Mouse (Mus musculus) limb, embryonic 14.5 days (tissue): ENCODE data around the gene Slc38a3. TPM values are rescaled to one million over a fixed set of nuclear protein-coding genes. Genes with fewer than 3 reads are reported as not detected.

Source experiments
- ATAC-seq: fragments of 200-750 bp; cut with Nextera tagmentation; 2 replicates; pipeline ENCODE4 v1.8.0; 2017; ENCODE audit warnings: low read depth, moderate number of reproducible peaks, moderate TSS enrichment; ENCODE audit not compliant: low FRiP score
- DNase-seq: peaks from one replicate; pipeline ENCODE4 v3.0.0-alpha.2; 2015; ENCODE audit warnings: low spot score
- H3K27ac ChIP-seq: fragments of 300-500 bp; sonication (generic); replicated peaks from 2 replicates; pipeline ENCODE4 v1.5.1; 2014; ENCODE audit warnings: low read depth, mild to moderate bottlenecking, low read length, moderate library complexity, mixed read lengths
- H3K27me3 ChIP-seq: fragments of 300-500 bp; sonication (generic); 2 replicates; pipeline ENCODE4 v1.6.1; 2014; ENCODE audit warnings: low read length, mixed read lengths; ENCODE audit not compliant: control insufficient read depth, insufficient read depth
- H3K36me3 ChIP-seq: fragments of 300-500 bp; sonication (generic); 2 replicates; pipeline ENCODE4 v1.6.1; 2014; ENCODE audit warnings: mild to moderate bottlenecking, low read length, moderate library complexity, mixed read lengths; ENCODE audit not compliant: control insufficient read depth, insufficient read depth
- H3K4me1 ChIP-seq: fragments of 300-500 bp; sonication (generic); 2 replicates; pipeline ENCODE4 v1.6.1; 2014; ENCODE audit warnings: antibody characterized with exemption, low read length, mixed read lengths; ENCODE audit not compliant: control insufficient read depth, insufficient read depth
- H3K4me2 ChIP-seq: fragments of 300-500 bp; sonication (generic); replicated peaks from 2 replicates; pipeline ENCODE4 v1.6.1; 2014; ENCODE audit warnings: low read depth, mild to moderate bottlenecking, low read length, moderate library complexity; ENCODE audit not compliant: severe bottlenecking
- H3K4me3 ChIP-seq: fragments of 300-500 bp; sonication (generic); replicated peaks from 2 replicates; pipeline ENCODE4 v1.5.1; 2014; ENCODE audit warnings: low read length
- H3K9ac ChIP-seq: fragments of 300-500 bp; sonication (generic); 2 replicates; pipeline ENCODE4 v1.6.1; 2014; ENCODE audit warnings: mild to moderate bottlenecking, low read depth, low read length, moderate library complexity; ENCODE audit not compliant: severe bottlenecking
- H3K9me3 ChIP-seq: fragments of 300-500 bp; sonication (generic); 2 replicates; pipeline ENCODE4 v1.6.1; 2016; ENCODE audit warnings: low read length; ENCODE audit not compliant: control insufficient read depth
- POLR2A ChIP-seq: fragments of 200-500 bp; IDR thresholded peaks from 2 replicates; pipeline ENCODE4 v1.8.0; 2012; ENCODE audit warnings: inconsistent platforms, mild to moderate bottlenecking, moderate library complexity, borderline replicate concordance; ENCODE audit not compliant: insufficient read depth, insufficient read length; ENCODE audit errors: extremely low read depth
- WGBS: fragments of 180-500 bp; shearing (Covaris S2); extraction: QIAGEN DNeasy Blood & Tissue Kit; methylation state at CpG from one replicate; pipeline ENCODE4 v1.1.7; 2014; 5-methylcytosine and 5-hydroxymethylcytosine counted together
- polyA plus RNA-seq, 2 experiments: library from polyadenylated mRNA; depleted of rRNA in 1 of 2; stranded (reverse) in 1 of 2; unstranded in 1 of 2; fragments of >200 nt; fragmentation: Nextera tagmentation in 1 of 2; extraction: Ambion mirVana in 1 of 2; gene quantifications; 2 replicates each; pipeline versions ENCODE4 v1.2.1 to v1.2.3; 2012 to 2014

Gene Slc38a3
- polyA plus RNA-seq, 2 experiments: 6.0 to 22.4 TPM

GRCm38 (mm10) chr9:107648767-107649166 lies 20.6 kb downstream of the Slc38a3 start:
- no peak overlapping the region for H3K4me3 ChIP-seq
- no peaks in the 10 kb centered on the region for H3K27me3 ChIP-seq
- no peak overlapping the region for H3K9ac ChIP-seq
- ATAC-seq (no peak), DNase-seq (no peak)
- H3K9me3 ChIP-seq: no peaks in the 10 kb centered on the region
- WGBS: 73% methylated on average over 3 of the region's 3 CpGs
- TF ChIP-seq POLR2A: no peak
- H3K4me1 ChIP-seq: peaks cover 35% of the 10 kb centered on the region
- H3K36me3 ChIP-seq: no peaks in the 10 kb centered on the region
- H3K27ac ChIP-seq: no peak overlapping the region
- H3K4me2 ChIP-seq: no peak overlapping the region

GRCm38 (mm10) chr9:107646975-107647374 lies 22.4 kb downstream of the Slc38a3 start:
- Histone ChIP-seq H3K27me3 (no peaks in the 10 kb centered on the region), H3K36me3 (no peaks in the 10 kb centered on the region), H3K4me1 (peaks cover 33% of the 10 kb centered on the region), H3K9ac (no peak overlapping the region), H3K9me3 (no peaks in the 10 kb centered on the region), H3K4me2 (no peak overlapping the region), H3K27ac (no peak overlapping the region), H3K4me3 (no peak overlapping the region)
- ATAC-seq (no peak), DNase-seq (no peak)
- WGBS: 82% methylated on average over 6 of the region's 6 CpGs
- TF ChIP-seq POLR2A: no peak

- 9% methylated on average over 5 of the region's 5 CpGs for WGBS
- H3K27me3 ChIP-seq: no peaks in the 10 kb centered on the region
- no peaks in the 10 kb centered on the region for H3K36me3 ChIP-seq
- DNase-seq: peak; percentile 81
- ATAC-seq: peak; percentile 75
- no peaks in the 10 kb centered on the region for H3K9me3 ChIP-seq
- H3K4me3 ChIP-seq: no peak overlapping the region
- no peak overlapping the region for H3K27ac ChIP-seq
- no peak for TF ChIP-seq POLR2A
- no peak overlapping the region for H3K9ac ChIP-seq
- H3K4me1 ChIP-seq: peaks cover 19% of the 10 kb centered on the region
- H3K4me2 ChIP-seq: no peak overlapping the region; the same call in 1 of the 2 replicates
Measured at GRCm38 (mm10) chr9:107645577-107645976, 23.8 kb downstream of the Slc38a3 start.

- no peak for DNase-seq
- peak overlapping the region; percentile 43; the same call in 1 of the 2 replicates for H3K9ac ChIP-seq
- H3K27ac ChIP-seq: no peak overlapping the region
- peak overlapping the region; percentile 53 for H3K4me2 ChIP-seq
- peak overlapping the region; percentile 45 for H3K4me3 ChIP-seq
- ATAC-seq: no peak
- 57% methylated on average over 7 of the region's 7 CpGs for WGBS
- H3K9me3 ChIP-seq: no peaks in the 10 kb centered on the region
- H3K4me1 ChIP-seq: peaks cover 15% of the 10 kb centered on the region
- no peak for TF ChIP-seq POLR2A
- no peaks in the 10 kb centered on the region for H3K27me3 ChIP-seq
- no peaks in the 10 kb centered on the region for H3K36me3 ChIP-seq
Measured at GRCm38 (mm10) chr9:107645153-107645510, 24.2 kb downstream of the Slc38a3 start.

- peaks cover 10% of the 10 kb centered on the region for H3K4me1 ChIP-seq
- DNase-seq: peak; percentile 93
- no peaks in the 10 kb centered on the region for H3K9me3 ChIP-seq
- peak overlapping the region; percentile 53 for H3K4me2 ChIP-seq
- H3K27me3 ChIP-seq: no peaks in the 10 kb centered on the region
- H3K9ac ChIP-seq: peak overlapping the region; percentile 43
- peak overlapping the region; percentile 45 for H3K4me3 ChIP-seq
- H3K27ac ChIP-seq: 0 out of 2 replicates have a peak overlapping the region, but pooled peaks have one; percentile 61
- ATAC-seq: peak; percentile 88
- H3K36me3 ChIP-seq: no peaks in the 10 kb centered on the region
- 5% methylated on average over 35 of the region's 35 CpGs for WGBS
- peak; percentile 54; the same call in 1 of the 2 replicates for TF ChIP-seq POLR2A
Measured at GRCm38 (mm10) chr9:107644495-107645152, 24.7 kb downstream of the Slc38a3 start.
